Mouse (Mus musculus) C2C12 (cell line): ENCODE results near the gene Flrt1. TPM values are rescaled to one million over a fixed set of nuclear protein-coding genes. Genes with fewer than 3 reads are reported as not detected.

Experiments used
- H3K27me3 ChIP-seq: one replicate; pipeline ENCODE4 v1.6.1; 2011; ENCODE audit not compliant: control insufficient read depth, insufficient read depth, insufficient read length
- H3K36me3 ChIP-seq: one replicate; pipeline ENCODE4 v1.6.1; 2011; ENCODE audit not compliant: control insufficient read depth, insufficient read depth
- H3K4me3 ChIP-seq: one replicate; pipeline ENCODE4 v1.5.1; 2011; ENCODE audit warnings: mild to moderate bottlenecking, control low read depth; ENCODE audit not compliant: poor library complexity, insufficient read depth, severe bottlenecking
- H3K79me2 ChIP-seq: one replicate; pipeline ENCODE4 v1.6.1; 2011; ENCODE audit not compliant: control insufficient read depth, insufficient read depth
- H3K79me3 ChIP-seq: one replicate; pipeline ENCODE4 v1.6.1; 2011; ENCODE audit warnings: low read depth, control low read depth
- H3ac ChIP-seq: one replicate; pipeline ENCODE3; 2011; ENCODE audit warnings: low read depth; ENCODE audit not compliant: control insufficient read depth, insufficient read length
- CEBPB ChIP-seq: IDR thresholded peaks from one replicate; pipeline ENCODE4 v1.6.1; 2011; ENCODE audit warnings: low read depth, mild to moderate bottlenecking, control low read depth, moderate library complexity
- CTCF ChIP-seq: IDR thresholded peaks from one replicate; pipeline ENCODE4 v1.5.1; 2011; ENCODE audit not compliant: control insufficient read depth, insufficient read depth, insufficient read length
- FOSL1 ChIP-seq: IDR thresholded peaks from one replicate; pipeline ENCODE4 v1.8.0; 2011; ENCODE audit warnings: mild to moderate bottlenecking, low read length; ENCODE audit not compliant: poor library complexity, insufficient read depth, severe bottlenecking
- MAX ChIP-seq: IDR thresholded peaks from one replicate; pipeline ENCODE4 v1.6.1; 2011; ENCODE audit warnings: mild to moderate bottlenecking, control low read depth
- MYOD1 ChIP-seq: IDR thresholded peaks from one replicate; pipeline ENCODE4 v1.6.1; 2011; ENCODE audit warnings: low read depth; ENCODE audit not compliant: control insufficient read depth, insufficient read length
- MYOG ChIP-seq: IDR thresholded peaks from one replicate; pipeline ENCODE4 v1.6.1; 2011; ENCODE audit not compliant: control insufficient read depth, insufficient read length; ENCODE audit errors: extremely low read depth
- USF1 ChIP-seq: IDR thresholded peaks from one replicate; pipeline ENCODE4 v1.6.1; 2011; ENCODE audit warnings: low read depth, mild to moderate bottlenecking, control low read depth, moderate library complexity
- polyA plus RNA-seq: library from polyadenylated mRNA; unstranded; fragments of >200 nt; fragmentation: generic; extraction: Trizol; gene quantifications from one replicate; pipeline ENCODE4 v1.2.1, GENCODE M21; 2012; ENCODE audit warnings: missing spikeins

Gene Flrt1
- polyA plus RNA-seq, 1 experiment: 0.08 TPM

GRCm38 (mm10) chr19:7089050-7089449 lies 16.5 kb downstream of the Flrt1 start:
- no peaks in the 10 kb centered on the region for H3K27me3 ChIP-seq
- no peak overlapping the region for H3K4me3 ChIP-seq
- H3K79me3 ChIP-seq: no peaks in the 10 kb centered on the region
- H3ac ChIP-seq: no peak overlapping the region
- H3K36me3 ChIP-seq: no peaks in the 10 kb centered on the region
- TF ChIP-seq CEBPB: no peak
- no peak for TF ChIP-seq CTCF
- no peak for TF ChIP-seq MYOG
- TF ChIP-seq USF1: no peak
- TF ChIP-seq FOSL1: no peak
- no peak for TF ChIP-seq MYOD1
- TF ChIP-seq MAX: no peak
- no peaks in the 10 kb centered on the region for H3K79me2 ChIP-seq

DNA sequence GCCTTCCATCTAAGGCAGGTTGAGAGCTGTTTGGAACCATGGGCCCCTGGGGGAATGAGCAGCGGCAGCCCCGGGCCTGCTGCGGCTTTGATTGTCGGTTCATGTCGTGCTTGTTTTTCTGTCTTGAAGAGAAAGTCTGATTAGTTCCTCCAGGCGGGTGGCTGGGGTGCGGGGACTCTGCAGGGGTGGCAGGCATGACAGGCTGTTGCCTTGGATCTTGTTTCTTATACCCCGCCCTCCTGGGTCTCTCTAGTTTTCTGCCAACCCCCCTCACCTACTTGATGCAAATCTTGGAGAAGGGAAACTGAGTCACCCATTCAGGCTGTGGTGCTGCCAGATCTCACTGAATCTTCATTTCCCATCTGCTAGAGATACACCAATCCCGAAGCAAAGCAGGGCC lies 17.0 kb downstream of the Flrt1 start:
- no peak overlapping the region for H3ac ChIP-seq
- no peak overlapping the region for H3K4me3 ChIP-seq
- no peaks in the 10 kb centered on the region for H3K79me2 ChIP-seq
- no peak for TF ChIP-seq CEBPB
- no peak for TF ChIP-seq CTCF
- TF ChIP-seq MYOD1: no peak
- no peak for TF ChIP-seq FOSL1
- no peak for TF ChIP-seq MAX
- no peak for TF ChIP-seq MYOG
- no peak for TF ChIP-seq USF1
- no peaks in the 10 kb centered on the region for H3K27me3 ChIP-seq
- no peaks in the 10 kb centered on the region for H3K79me3 ChIP-seq
- H3K36me3 ChIP-seq: no peaks in the 10 kb centered on the region

- H3K4me3 ChIP-seq: no peak overlapping the region
Observed at GRCm38 (mm10) chr19:7084734-7085133, 20.8 kb downstream of the Flrt1 start.

GRCm38 (mm10) chr19:7083035-7083794 lies 22.3 kb downstream of the Flrt1 start:
- H3K79me2 ChIP-seq: no peaks in the 10 kb centered on the region
- H3K79me3 ChIP-seq: no peaks in the 10 kb centered on the region
- no peak overlapping the region for H3K4me3 ChIP-seq
- H3K36me3 ChIP-seq: no peaks in the 10 kb centered on the region
- no peak overlapping the region for H3ac ChIP-seq
- no peak for TF ChIP-seq USF1
- TF ChIP-seq CEBPB: no peak
- no peak for TF ChIP-seq MAX
- no peak for TF ChIP-seq MYOD1
- TF ChIP-seq CTCF: no peak
- TF ChIP-seq MYOG: no peak
- no peak for TF ChIP-seq FOSL1
- no peaks in the 10 kb centered on the region for H3K27me3 ChIP-seq

More at GRCm38 (mm10) chr19:7084734-7085133, 20.8 kb downstream of the Flrt1 start:
- Histone ChIP-seq H3ac (no peak overlapping the region), H3K79me2 (no peaks in the 10 kb centered on the region), H3K27me3 (no peaks in the 10 kb centered on the region), H3K79me3 (no peaks in the 10 kb centered on the region), H3K36me3 (no peaks in the 10 kb centered on the region)
- TF ChIP-seq CEBPB: no peak
- no peak for TF ChIP-seq FOSL1
- TF ChIP-seq USF1: no peak
- no peak for TF ChIP-seq MAX
- TF ChIP-seq MYOG: no peak
- no peak for TF ChIP-seq CTCF
- TF ChIP-seq MYOD1: no peak

DNA sequence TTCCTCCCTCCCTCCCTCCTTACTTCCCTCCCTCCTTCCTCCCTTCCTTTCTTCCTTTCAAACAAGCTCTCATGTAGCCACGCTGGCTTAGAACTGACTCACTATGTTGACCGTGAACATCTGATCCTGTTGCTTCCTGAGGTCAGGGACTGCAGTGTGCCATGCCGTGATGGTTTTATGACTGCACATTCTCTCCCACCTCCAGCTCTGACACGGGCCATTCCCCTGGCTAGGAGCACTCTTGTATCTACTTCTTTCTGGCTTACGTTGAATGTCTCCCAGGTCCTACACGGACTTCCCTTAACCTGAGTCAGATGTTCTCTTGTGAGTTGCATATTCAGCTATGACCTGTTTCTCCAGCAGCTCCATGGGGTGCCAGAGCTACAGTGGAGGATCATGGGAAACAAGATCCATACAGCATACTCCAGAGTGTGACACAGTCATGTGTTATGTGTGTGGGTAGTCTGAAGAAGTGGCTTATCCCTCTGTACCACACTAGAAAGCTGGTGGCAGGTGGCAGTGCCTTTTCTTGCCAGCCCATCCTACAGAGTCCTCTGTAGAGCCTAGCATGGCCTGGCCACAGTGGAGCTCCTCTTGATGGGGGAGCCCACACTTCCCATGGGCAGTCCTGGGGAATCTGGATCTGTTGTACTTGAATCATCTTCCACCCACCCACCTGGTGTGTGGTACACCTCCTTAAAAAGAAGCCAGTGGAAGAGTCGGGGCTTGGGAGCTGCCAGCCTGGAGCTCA lies 23.8 kb downstream of the Flrt1 start:
- Histone ChIP-seq H3K4me3 (no peak overlapping the region), H3K27me3 (no peaks in the 10 kb centered on the region), H3K79me3 (no peaks in the 10 kb centered on the region), H3ac (no peak overlapping the region), H3K36me3 (no peaks in the 10 kb centered on the region), H3K79me2 (no peaks in the 10 kb centered on the region)
- no peak for TF ChIP-seq MYOG
- no peak for TF ChIP-seq CEBPB
- no peak for TF ChIP-seq CTCF
- TF ChIP-seq USF1: no peak
- no peak for TF ChIP-seq MYOD1
- TF ChIP-seq MAX: no peak
- TF ChIP-seq FOSL1: no peak
